Mouse (Mus musculus) ovary, postnatal 14 days (tissue): Measurements from ENCODE around the gene Msantd1.
"Not testable (repeated sequence)": the region's sequence is repeated elsewhere in the genome, so short reads cannot be mapped to it uniquely, and the experiment has no call there.

ENCODE experiments used
- DNase-seq: peaks from one replicate; pipeline ENCODE4 v3.0.0; 2022; ENCODE audit warnings: low spot score

Msantd1 gene

GRCm38 (mm10) chr5:34907910-34908725, at the start of gene Msantd1:
Gene Msantd1, plus strand, starts transcription at chr5:34908012.
- DNase-seq, result no peak

- no peak for DNase-seq
These were observed 42.4 kb upstream of the Msantd1 start for GRCm38 (mm10) chr5:34865367-34865766.

- DNase-seq, result not testable (repeated sequence)
These were observed 27.5 kb upstream of the Msantd1 start for GRCm38 (mm10) chr5:34880307-34880706.

- DNase-seq, result no peak
These were observed 26.8 kb upstream of the Msantd1 start for GRCm38 (mm10) chr5:34881023-34881422.

DNA sequence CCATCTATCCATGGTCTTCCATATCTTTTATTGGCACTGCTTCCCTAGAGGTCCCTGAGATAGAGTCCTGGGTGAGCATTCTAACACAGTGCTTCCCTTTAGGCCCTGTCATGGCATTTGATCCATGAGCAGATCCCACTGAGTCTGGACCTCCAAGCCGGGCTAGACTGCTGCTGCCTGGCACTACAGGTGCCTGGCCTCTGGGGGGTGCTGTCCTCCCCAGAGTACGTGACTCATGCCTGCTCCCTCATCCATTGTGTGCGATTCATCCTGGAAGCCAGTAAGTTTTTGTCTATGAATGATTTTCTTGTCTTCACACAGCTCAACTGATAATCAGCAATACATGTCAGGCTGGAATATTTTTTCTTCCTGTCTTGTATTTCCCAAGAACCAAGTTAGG, 22.6 kb upstream of the Msantd1 start:
- DNase-seq, result no peak

DNA sequence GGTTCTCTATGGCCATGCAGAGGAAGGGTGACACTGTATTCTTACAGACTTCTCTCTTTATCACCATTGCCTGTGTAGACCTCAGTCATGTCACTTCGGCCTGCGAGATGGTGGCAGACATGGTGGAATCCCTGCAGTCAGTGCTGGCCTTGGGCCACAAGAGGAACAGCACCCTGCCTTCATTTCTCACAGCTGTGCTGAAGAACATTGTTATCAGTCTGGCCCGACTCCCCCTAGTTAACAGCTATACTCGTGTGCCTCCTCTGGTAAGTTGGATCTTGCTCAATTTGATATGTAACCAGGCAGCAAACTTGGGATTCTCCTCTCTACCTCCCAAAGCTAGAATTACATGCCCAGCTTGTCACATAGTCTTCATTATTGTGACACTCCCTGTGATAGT, 18.6 kb upstream of the Msantd1 start:
- no peak for DNase-seq

DNA sequence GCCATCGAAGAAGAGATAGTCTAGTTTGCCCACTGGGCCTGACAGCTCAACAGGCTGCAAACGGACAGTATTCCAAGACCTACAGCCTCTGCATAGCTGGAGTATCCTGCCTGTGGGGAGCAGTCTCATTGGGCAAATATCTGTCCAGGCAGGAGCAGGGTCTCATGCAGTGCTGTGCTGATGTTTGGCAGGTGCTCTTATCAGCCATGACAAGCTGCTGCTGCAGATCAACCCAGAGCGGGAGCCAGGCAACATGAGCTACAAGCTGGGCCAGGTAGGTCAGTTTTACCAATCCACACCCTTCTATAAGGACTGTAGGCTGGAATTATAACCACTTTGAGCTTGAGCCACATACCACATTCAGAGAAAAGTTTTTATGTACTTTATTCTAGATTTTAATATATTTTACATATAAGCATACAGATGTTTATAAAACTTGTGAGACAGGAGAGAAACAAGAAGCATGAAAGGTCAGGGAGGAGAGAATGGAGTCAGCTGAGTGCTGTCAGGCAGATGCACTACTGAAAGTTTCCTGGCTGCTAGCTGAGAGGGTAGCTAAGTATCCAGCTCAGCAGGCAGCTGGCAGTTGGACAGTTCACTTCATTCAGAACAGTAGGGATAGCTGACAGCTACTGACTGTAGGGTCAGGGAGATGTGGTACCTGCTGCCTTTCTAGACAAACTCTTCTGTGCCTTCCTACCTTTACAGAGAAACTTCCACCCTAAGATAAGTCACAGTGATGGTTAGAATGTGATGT, 10.9 kb upstream of the Msantd1 start:
- DNase-seq, result no peak

DNA sequence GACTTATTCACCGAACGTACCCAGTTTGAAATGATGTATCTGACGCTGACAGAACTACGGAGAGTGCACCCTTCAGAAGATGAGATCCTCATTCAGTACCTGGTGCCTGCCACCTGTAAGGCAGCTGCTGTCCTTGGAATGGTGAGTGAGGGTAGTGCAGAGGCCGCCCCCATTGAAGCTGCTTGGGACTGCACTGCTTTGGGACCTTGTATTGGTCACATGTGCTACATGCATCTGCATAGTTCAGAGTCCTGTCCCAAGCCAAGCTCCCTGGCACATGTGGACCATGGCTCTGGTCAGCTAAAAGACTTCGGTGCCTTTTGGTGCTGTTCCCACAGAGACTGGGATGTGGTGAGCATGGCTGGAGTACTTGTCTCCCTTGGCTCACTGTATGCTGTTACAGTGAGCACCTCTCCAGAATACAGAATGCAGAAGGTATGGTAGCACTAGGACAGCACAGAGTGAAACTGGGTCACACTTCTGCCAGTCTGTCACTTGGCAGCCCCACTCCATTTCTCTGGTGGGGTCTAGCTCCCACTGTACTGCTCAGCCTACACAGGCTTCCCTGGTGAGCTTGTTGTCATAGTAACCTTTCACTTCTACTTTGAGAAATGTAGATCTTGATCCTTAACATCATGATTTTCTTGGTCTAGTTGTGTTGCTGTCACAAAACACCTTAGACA, 7.9 kb upstream of the Msantd1 start:
- DNase-seq, result no peak

DNA sequence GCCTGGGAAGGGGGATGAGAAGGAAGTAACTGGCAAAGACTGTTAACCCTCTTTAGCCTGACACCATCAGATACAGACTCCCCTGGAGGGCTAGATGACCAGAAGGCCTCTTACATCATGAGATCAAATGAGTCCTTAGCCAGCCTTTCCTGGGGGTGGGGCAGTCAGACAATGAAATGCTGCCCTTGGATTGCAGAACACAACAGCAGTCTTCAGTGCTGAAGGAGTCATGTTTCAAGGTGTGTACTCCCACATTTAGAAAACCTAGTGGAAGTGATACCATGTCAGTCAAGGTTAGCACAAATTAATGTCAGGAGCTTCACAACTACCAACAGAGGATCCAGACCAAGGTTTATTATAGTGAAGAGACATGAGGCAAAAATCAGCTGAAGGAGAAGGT, 5.4 kb upstream of the Msantd1 start:
- DNase-seq, result no peak

DNA sequence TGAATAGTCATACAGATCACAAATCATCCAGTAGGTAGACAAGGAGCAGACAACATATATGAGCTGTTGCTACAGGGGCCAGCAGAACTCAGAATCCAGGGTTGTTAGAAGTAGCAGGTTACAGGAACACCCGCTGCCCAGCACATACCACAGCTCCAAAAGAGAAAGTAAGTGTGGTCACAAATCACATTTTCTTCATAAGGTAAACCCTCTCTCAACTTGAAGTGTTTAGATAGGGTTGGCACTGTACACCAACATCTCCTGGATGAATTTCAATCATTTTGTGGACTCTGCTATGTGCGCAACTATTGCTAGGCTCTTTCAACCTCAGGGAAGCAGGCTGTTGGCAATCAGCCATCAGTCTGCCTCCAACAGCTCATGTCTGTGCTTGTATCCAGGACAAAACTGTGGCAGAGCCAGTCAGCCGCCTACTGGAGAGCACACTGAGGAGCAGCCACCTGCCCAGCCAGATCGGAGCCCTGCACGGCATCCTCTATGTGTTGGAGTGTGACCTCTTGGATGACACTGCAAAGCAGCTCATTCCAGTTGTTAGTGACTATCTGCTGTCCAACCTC, 4.9 kb upstream of the Msantd1 start:
- peak; percentile 38 for DNase-seq

DNA sequence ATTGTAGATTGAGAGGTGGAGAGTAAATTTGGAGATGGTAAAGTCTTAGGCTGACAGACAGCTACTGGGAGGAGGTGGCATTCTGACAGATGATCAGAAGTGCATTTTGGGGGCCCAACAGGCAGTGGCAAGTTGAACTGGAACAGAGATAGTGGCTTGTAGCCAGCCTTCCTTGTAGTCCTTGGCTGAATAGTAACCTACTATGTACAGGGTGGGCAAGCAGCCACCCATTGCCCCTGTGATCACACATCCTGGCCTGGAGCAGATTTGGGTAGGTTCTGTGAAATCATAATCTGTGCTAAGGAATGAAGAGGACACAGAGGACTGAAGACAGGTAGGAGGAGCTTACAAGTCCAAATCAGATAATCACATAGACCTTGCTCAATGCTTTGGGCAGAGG, 3.4 kb upstream of the Msantd1 start:
- DNase-seq, result no peak

DNA sequence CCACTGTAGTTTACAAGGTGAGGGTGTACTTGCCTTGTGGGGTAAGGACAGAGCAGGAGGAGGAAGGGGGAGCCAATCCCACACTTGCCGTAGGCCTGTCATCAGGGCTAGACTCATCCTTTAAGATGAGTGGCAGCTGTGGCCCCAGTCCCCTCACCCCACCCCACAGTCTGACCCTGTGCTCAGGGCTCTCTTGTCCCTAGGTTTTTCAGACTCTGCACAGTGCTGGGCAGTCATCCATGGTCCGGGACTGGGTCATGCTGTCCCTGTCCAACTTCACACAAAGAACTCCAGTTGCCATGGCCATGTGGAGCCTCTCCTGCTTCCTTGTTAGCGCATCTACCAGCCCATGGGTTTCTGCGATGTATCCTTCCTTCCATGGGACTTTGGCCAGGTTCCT, 582 bp upstream of the Msantd1 start:
- DNase-seq, result no peak

DNA sequence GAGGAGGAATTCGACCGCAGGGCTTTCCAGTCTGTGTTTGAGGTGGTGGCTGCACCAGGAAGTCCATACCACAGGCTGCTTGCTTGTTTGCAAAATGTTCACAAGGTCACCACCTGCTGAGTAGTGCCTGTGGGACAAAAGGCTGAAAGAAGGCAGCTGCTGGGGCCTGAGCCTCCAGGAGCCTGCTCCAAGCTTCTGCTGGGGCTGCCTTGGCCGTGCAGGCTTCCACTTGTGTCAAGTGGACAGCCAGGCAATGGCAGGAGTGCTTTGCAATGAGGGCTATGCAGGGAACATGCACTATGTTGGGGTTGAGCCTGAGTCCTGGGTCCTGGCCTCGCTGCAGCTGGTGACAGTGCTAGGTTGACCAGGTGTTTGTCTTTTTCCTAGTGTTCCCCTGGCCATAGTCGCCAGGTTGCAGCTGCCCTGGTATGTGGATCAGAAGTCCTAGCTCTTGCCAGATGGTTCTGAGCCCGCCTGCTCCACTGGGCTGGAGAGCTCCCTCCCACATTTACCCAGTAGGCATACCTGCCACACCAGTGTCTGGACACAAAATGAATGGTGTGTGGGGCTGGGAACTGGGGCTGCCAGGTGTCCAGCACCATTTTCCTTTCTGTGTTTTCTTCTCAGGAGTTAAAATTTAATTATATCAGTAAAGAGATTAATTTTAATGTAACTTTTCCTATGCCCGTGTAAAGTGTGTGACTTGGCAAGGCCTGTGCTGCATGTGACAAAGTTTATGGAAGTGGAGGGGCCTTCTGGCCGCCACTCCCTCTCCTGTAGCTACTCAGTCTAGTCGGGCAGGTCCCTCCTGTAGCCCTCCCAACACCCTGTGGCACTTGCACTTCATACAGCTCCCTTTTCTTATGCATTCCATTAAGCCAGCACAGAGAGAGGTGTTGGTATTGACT, 1.2 kb downstream of the Msantd1 start:
- no peak for DNase-seq

DNA sequence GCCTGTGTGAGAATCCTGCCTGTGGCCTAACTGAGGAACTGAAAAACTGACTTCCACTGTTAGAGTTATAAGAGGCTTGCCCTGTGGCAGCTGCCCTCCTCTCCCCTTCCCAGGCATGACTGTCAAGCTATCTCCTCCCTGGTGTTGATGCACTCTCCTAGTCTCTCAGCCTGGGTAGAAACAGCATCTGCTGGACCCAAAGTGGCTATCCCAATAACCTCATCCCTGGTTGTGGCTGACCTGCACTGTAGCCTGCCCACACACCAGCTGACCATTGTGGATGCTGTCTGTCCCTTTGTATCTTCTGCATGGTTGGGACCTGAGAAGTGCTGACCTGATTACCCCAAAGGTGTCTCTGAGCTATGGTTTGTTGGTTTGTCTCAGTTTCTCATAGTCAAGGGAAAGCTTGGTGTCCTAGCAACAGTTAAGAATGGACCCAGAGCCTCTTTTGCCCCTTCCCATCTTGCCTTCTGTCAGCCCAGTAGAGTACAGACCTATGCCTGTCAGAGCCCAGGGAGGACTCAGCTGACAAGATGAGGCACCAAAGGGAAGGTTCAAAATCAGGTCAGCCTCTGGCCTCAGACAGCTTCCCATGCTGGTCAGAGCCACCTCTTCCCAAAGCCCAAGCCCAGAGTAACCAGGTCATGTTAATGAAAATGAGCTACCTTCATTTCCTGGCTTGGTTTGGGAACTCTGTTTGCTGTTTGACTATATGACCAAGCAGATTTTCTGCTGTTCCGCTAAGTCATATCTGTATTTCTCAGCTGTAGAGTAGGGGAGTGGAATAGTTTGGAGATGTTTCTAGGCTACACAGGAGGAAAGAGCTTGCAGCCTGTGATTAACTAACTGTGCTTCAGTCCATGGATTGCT, 2.1 kb downstream of the Msantd1 start:
- DNase-seq, result no peak

DNA sequence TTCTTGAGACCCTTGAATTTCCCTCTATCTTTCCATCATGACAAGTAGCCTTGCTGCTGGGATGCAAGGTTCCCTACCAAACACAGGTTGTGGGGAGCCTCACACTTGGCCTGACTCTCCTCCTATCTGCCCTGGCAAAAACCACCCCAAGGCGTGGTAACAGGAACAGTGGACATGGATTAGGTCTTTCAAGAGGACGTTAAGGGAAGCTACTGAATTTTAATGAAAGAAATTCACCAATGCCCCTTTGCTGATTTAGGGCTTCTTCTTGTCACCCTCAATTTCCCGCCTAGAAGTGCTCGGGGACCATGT, 2.6 kb downstream of the Msantd1 start:
- no peak for DNase-seq

DNA sequence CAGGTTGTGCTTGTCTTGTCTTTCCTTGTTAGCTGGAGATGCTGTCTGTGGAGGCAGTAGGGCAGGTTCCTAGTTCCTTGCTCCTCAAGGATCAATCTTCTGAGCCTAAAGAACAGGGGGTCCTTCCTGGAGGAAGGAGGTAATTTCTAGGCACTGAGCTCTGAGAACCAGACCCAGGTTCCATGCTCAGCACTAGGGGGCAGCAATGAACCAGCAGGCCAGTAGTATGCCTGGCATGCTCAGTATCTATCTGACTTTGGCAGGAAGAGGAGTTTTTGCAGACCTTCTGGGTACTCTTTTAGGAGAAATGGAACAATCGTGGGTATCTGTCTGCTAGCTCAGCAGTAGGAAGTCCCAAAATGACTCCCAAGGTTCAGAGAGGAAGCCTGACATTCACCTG, 8.0 kb downstream of the Msantd1 start:
- DNase-seq, result peak; percentile 68

GRCm38 (mm10) chr5:34917234-34917655, 9.4 kb downstream of the Msantd1 start:
- DNase-seq, result no peak

GRCm38 (mm10) chr5:34918785-34919184, 11.0 kb downstream of the Msantd1 start:
- DNase-seq, result no peak

- DNase-seq, result no peak
These were observed 14.7 kb downstream of the Msantd1 start for GRCm38 (mm10) chr5:34922531-34922930.

GRCm38 (mm10) chr5:34923920-34924319, 16.1 kb downstream of the Msantd1 start:
- no peak for DNase-seq

- DNase-seq, result no peak
These were observed 16.7 kb downstream of the Msantd1 start for GRCm38 (mm10) chr5:34924519-34924918.
